Comparison of ENCODE assay signal across 8 mouse cellular contexts in genomic region chr11:118104001-118104400, GRCm38 (mm10). TPM values are rescaled to one million over a fixed set of nuclear protein-coding genes. Genes with fewer than 3 reads are reported as not detected.
DNase-seq lines count a peak whose midpoint lies in the region; ATAC-seq lines count a peak whose summit lies in the region.

No protein-coding gene starts in this region.

- H3K9ac ChIP-seq in hindbrain, embryonic 12.5 days, result no peak overlapping the region

- ATAC-seq in hindbrain, embryonic 12.5 days (ENCODE audit: low FRiP score), result no peak
- ATAC-seq in inflammation-experienced regulatory T-cells, adult 6 months, result peak; percentile 86
- peak; percentile 84 for ATAC-seq in megakaryocyte-erythroid progenitor cell, adult 5-6 weeks (replicated peaks; ENCODE audit: low FRiP score, low TSS enrichment, poor library complexity, severe bottlenecking)

- H3K27me3 ChIP-seq in hindbrain, embryonic 10.5 days (ENCODE audit: insufficient read depth, poor library complexity, severe bottlenecking), result no peaks in the 10 kb centered on the region
- no peaks in the 10 kb centered on the region for H3K27me3 ChIP-seq in hindbrain, embryonic 12.5 days

- no peak overlapping the region for H3K4me3 ChIP-seq in hindbrain, embryonic 10.5 days
- no peak overlapping the region for H3K4me3 ChIP-seq in hindbrain, embryonic 12.5 days

- 7% methylated on average over 5 of the region's 5 CpGs for WGBS in hindbrain, embryonic 10.5 days
- WGBS in hindbrain, embryonic 12.5 days, result 10% methylated on average over 5 of the region's 5 CpGs

- H3K9me3 ChIP-seq in hindbrain, embryonic 10.5 days, result no peaks in the 10 kb centered on the region
- no peaks in the 10 kb centered on the region for H3K9me3 ChIP-seq in hindbrain, embryonic 12.5 days (replicated peaks)

- H3K27ac ChIP-seq in hindbrain, embryonic 10.5 days, result no peak overlapping the region
- H3K27ac ChIP-seq in hindbrain, embryonic 12.5 days, result no peak overlapping the region

- H3K36me3 ChIP-seq in hindbrain, embryonic 10.5 days, result no peaks in the 10 kb centered on the region
- H3K36me3 ChIP-seq in hindbrain, embryonic 12.5 days, result no peaks in the 10 kb centered on the region

- DNase-seq in hindbrain, embryonic 10.5 days (ENCODE audit: low spot score), result peak; percentile 83
- DNase-seq in cerebellum, postnatal 25 days, result peak; percentile 81 to 89
- peak; percentile 78 to 80 for DNase-seq in frontal cortex, postnatal 25 days (ENCODE audit: low spot score in 2 of 2)
- peak; percentile 48 to 76 for DNase-seq in left cerebral cortex, adult 8-10 months (ENCODE audit: low spot score in 2 of 2)
- DNase-seq in spleen, adult 18-20 months, result peak; percentile 65 to 83

- no peak overlapping the region for H3K4me2 ChIP-seq in hindbrain, embryonic 12.5 days (replicated peaks)

- peaks cover 19% of the 10 kb centered on the region for H3K4me1 ChIP-seq in hindbrain, embryonic 10.5 days (replicated peaks)
- no peaks in the 10 kb centered on the region; the same call in 1 of the 2 replicates for H3K4me1 ChIP-seq in hindbrain, embryonic 12.5 days

RNA-seq across cellular contexts. Expression of gene Dnah17, which starts 26.4 kb away (rescaled TPM):
- 0.19 and 0.33 TPM in 2 replicates for polyA plus RNA-seq in hindbrain, embryonic 10.5 days (2016; fragmentation: Nextera tagmentation; extraction: Ambion mirVana)
- polyA plus RNA-seq in hindbrain, embryonic 12.5 days (2016; fragmentation: Nextera tagmentation; extraction: Ambion mirVana), result 0.27 and 0.38 TPM in 2 replicates
- polyA plus RNA-seq in inflammation-experienced regulatory T-cells, adult 6 months (2017; shearing (Covaris generic)), result under 1 TPM; 0.11 to 0.73 (median 0.60) TPM
- under 1 TPM; 0.07 to 0.34 (median 0.13) TPM for total RNA-seq in left cerebral cortex, adult 8-10 months (2022)
- 0.05 and 1.2 TPM in 2 replicates for total RNA-seq in megakaryocyte-erythroid progenitor cell, adult 5-6 weeks (2014; fragmentation: Nextera tagmentation)
- total RNA-seq in megakaryocyte-erythroid progenitor cell, adult 5-6 weeks (2017), result 0.04 TPM in 1 of 2 replicates, not detected in the other
